Mouse (Mus musculus): ENCODE measurements at regions not wholly inside any gene's neighbourhood (a gene's known extent, or its start where the extent isn't known, plus 50 kb on each side); places are given as distances from the start of the nearest gene placed in this dataset.

DNA sequence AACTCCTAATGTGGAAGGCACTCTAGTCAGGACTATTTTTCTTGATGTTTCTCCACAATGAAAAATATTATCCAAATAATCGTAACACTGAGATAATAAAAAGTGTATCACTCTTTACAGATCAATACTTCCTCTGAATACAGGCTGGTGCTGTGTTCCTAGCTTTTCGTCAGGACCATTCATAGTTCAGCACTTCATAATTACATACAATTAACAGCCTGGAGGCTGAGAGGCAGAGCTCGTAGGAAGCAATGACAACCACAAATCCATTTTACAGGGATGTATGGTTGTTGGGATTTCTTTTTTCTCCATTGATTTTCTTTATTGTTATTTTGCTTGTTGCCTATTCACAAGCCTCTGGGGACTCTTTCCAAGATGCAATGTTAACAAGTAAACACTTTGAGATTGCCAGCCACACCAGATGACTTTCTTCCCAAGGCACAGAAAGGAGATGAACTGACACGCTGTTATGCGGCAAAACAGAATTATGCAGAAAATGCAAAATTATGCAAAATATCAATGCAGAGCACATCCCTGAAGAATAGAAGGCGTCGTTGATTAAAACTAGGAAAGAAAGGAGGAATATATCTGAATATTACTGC is 142.2 kb downstream of the Rps29 start:
- TF ChIP-seq CTCF (IDR thresholded peaks at IDR 0.05; ENCODE audit: insufficient read depth, low read depth, low read length) (no peak), POLR2A (IDR thresholded peaks at IDR 0.05; ENCODE audit: insufficient read depth, low read depth, low read length) (no peak)
- 48% methylated on average over 7 of the region's 7 CpGs for WGBS
- Histone ChIP-seq H3K4me3 (ENCODE audit: insufficient read depth, low read depth, low read length) (no peak overlapping the region), H3K4me1 (ENCODE audit: control insufficient read depth, insufficient read depth, low read length) (no peaks in the 10 kb centered on the region), H3K27ac (ENCODE audit: insufficient read depth, low read depth, low read length) (no peak overlapping the region)

DNA sequence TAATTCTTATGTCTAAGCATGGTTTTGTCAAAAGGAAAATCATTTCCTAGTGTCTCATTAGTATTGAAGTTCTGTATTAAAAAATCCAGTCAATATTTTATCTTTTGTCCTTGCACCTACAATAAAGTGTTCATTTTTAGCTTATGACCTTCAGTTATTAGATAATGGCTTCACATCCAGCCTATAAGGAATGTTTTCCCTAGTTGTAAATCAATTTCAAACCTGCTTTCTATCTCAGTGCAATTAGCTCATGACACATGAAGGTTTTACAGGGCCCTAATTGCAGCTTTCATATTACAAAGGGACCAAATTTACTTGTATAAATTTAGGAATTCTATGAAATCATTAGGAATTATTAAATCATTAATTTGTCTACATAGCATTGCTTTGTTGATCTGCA is 153.8 kb downstream of the Rps29 start:
- Histone ChIP-seq H3K4me1 (ENCODE audit: control insufficient read depth, insufficient read depth, low read length) (no peaks in the 10 kb centered on the region), H3K4me3 (ENCODE audit: insufficient read depth, low read depth, low read length) (no peak overlapping the region), H3K27ac (ENCODE audit: insufficient read depth, low read depth, low read length) (no peak overlapping the region)
- no peak for TF ChIP-seq POLR2A (IDR thresholded peaks at IDR 0.05; ENCODE audit: insufficient read depth, low read depth, low read length)
- TF ChIP-seq CTCF (IDR thresholded peaks at IDR 0.05; ENCODE audit: insufficient read depth, low read depth, low read length) = no peak

DNA sequence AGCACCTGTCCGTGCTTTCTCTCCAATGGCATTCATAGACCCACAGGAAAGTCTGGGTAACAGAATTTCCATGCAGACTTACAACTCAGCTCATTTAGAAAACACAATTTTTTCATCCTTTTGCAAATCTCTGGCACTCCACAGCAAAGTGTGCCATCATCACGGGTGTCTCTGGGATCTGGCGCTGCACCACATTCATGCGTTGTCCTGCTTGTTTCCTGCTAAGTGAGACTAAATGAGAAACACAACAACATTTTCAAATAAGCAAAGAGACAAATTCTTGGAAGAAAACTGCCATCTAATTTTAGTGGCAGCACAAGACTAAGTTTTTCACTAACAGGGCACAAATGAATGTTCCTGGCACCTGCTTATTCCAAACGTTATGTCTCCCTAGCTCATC is 156.9 kb downstream of the Rps29 start:
- 83% methylated on average over 5 of the region's 5 CpGs for WGBS
- H3K27ac ChIP-seq (ENCODE audit: insufficient read depth, low read depth, low read length) = no peak overlapping the region

DNA sequence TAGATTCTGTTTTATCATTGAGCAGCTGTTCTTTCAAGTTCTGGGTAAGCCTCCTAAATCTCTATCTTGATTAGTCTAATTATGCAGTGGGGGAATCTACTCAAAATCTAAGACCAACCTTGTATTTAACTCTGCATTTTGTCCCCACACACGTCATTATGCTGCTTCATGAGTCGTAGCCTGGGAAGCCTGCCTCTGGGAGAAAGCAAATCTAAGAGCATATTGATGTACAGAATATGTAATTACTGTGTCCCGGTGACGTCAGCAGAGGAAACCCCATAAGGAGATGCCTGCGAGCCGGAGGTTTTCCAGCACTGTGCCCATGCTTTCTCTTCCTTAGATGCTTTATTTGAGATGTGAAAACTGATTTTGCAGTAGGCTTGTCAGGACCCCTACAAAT is 161.7 kb downstream of the Rps29 start:
- no peak overlapping the region for H3K27ac ChIP-seq (ENCODE audit: insufficient read depth, low read depth, low read length)
- TF ChIP-seq POLR2A (IDR thresholded peaks at IDR 0.05; ENCODE audit: insufficient read depth, low read depth, low read length) (no peak), CTCF (IDR thresholded peaks at IDR 0.05; ENCODE audit: insufficient read depth, low read depth, low read length) (no peak)
- WGBS = 26% methylated on average over 6 of the region's 6 CpGs
- no peak overlapping the region for H3K4me3 ChIP-seq (ENCODE audit: insufficient read depth, low read depth, low read length)
- peaks cover 3% of the 10 kb centered on the region for H3K4me1 ChIP-seq (ENCODE audit: control insufficient read depth, insufficient read depth, low read length)

More for the DNA sequence above, 156.9 kb downstream of the Rps29 start:
- no peaks in the 10 kb centered on the region for H3K4me1 ChIP-seq (ENCODE audit: control insufficient read depth, insufficient read depth, low read length)
- TF ChIP-seq CTCF (IDR thresholded peaks at IDR 0.05; ENCODE audit: insufficient read depth, low read depth, low read length) = no peak
- no peak overlapping the region for H3K4me3 ChIP-seq (ENCODE audit: insufficient read depth, low read depth, low read length)

DNA sequence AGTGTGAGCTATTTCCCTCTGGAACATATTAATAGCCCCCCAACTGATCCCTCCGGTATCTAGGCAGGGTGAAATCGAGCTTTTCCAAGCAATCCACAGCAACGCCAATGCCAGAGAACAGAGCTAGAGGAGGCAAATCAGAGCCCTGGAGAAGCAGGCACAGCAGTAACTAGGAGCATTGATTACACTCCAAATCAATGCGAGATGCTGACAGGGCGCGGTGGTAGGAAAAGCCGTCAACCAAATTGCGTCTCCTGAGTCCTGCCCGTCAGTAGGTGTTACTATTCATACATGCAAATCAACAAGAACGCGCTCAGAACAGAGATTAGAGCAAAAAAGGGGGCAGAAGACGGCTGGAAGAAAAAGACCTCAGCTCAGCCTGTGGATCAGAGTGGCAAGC is 162.2 kb downstream of the Rps29 start:
- Histone ChIP-seq H3K4me3 (ENCODE audit: insufficient read depth, low read depth, low read length) (peak overlapping the region; percentile 18; the same call in 1 of the 2 replicates), H3K27ac (ENCODE audit: insufficient read depth, low read depth, low read length) (no peak overlapping the region), H3K4me1 (ENCODE audit: control insufficient read depth, insufficient read depth, low read length) (peaks cover 3% of the 10 kb centered on the region)
- 9% methylated on average over 12 of the region's 12 CpGs for WGBS
- TF ChIP-seq POLR2A (IDR thresholded peaks at IDR 0.05; ENCODE audit: insufficient read depth, low read depth, low read length) = no peak
- TF ChIP-seq CTCF (IDR thresholded peaks at IDR 0.05; ENCODE audit: insufficient read depth, low read depth, low read length) = no peak

DNA sequence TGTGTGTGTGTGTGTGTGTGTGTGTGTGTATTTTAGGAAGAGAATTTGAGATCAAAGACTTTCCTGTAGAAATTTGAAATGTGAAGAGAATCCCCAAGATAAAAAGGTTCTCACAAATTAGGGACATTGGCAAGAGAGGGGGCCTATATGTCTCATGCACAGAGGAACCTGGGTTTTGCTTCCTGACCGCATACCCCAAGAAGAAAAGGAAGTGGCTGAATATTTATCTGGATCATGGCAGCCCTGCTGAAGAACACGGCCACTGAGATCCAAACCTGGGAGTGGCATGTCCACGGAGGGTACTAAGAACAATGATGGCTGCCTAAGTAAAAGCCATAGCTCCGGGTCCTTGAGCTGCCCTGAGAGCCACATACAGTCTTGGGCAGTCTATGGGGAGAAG is 178.3 kb downstream of the Rps29 start:
- whole genome bisulfite sequencing = 94% methylated on average over 4 of the region's 4 CpGs
- Histone ChIP-seq H3K27ac (ENCODE audit: insufficient read depth, low read depth, low read length) (no peak overlapping the region), H3K4me1 (ENCODE audit: control insufficient read depth, insufficient read depth, low read length) (peaks cover 2% of the 10 kb centered on the region; the same call in 1 of the 2 replicates), H3K4me3 (ENCODE audit: insufficient read depth, low read depth, low read length) (no peak overlapping the region)
- TF ChIP-seq POLR2A (IDR thresholded peaks at IDR 0.05; ENCODE audit: insufficient read depth, low read depth, low read length) = no peak
- TF ChIP-seq CTCF (IDR thresholded peaks at IDR 0.05; ENCODE audit: insufficient read depth, low read depth, low read length) = no peak

DNA sequence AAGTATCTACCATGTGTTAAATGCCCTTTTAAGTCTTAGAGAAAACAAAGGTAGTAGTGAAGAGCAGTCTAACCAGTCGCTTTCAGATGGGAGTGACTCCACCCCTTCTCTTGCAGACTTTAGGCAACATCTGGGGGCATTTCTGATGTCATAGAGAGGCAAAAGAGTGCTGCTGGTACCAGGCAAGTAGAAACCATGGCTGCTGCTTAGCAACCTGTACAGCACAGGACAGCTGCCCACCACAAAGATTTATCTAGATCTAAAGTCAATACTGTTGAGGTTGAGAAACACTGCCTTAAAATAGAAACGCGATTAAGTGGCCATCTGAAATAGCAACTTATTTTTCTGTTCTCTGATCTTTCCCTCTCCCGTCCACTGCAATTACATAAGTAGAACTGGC is 178.8 kb downstream of the Rps29 start:
- H3K4me3 ChIP-seq (ENCODE audit: insufficient read depth, low read depth, low read length) = no peak overlapping the region
- peaks cover 2% of the 10 kb centered on the region; the same call in 1 of the 2 replicates for H3K4me1 ChIP-seq (ENCODE audit: control insufficient read depth, insufficient read depth, low read length)
- no peak overlapping the region for H3K27ac ChIP-seq (ENCODE audit: insufficient read depth, low read depth, low read length)
- WGBS = 72% methylated on average over 4 of the region's 4 CpGs
- TF ChIP-seq CTCF (IDR thresholded peaks at IDR 0.05; ENCODE audit: insufficient read depth, low read depth, low read length) (no peak), POLR2A (IDR thresholded peaks at IDR 0.05; ENCODE audit: insufficient read depth, low read depth, low read length) (no peak)

DNA sequence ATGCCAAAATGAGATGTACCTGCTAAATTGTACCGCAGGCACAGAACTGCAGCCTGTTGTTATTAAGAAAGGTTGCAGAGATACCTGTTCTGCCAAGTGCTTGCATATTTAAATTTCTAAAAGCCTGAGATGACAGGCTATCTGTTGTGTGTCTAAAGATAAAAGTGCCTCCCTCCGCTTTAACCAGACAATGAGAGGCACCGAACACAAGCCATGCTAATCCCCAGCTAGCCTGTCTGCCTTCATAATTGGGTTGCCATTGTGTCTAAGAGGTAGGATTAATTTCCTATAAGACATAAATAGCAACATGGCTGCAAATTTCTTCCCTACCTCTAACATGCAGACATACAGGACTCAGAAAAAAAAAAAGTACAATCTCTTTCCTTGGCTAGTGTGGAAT is 179.8 kb downstream of the Rps29 start:
- H3K4me1 ChIP-seq (ENCODE audit: control insufficient read depth, insufficient read depth, low read length) = peaks cover 2% of the 10 kb centered on the region; the same call in 1 of the 2 replicates
- WGBS = 85% methylated on average over 3 of the region's 3 CpGs
- H3K4me3 ChIP-seq (ENCODE audit: insufficient read depth, low read depth, low read length) = no peak overlapping the region
- no peak overlapping the region for H3K27ac ChIP-seq (ENCODE audit: insufficient read depth, low read depth, low read length)
- no peak for TF ChIP-seq POLR2A (IDR thresholded peaks at IDR 0.05; ENCODE audit: insufficient read depth, low read depth, low read length)
- TF ChIP-seq CTCF (IDR thresholded peaks at IDR 0.05; ENCODE audit: insufficient read depth, low read depth, low read length) = no peak

DNA sequence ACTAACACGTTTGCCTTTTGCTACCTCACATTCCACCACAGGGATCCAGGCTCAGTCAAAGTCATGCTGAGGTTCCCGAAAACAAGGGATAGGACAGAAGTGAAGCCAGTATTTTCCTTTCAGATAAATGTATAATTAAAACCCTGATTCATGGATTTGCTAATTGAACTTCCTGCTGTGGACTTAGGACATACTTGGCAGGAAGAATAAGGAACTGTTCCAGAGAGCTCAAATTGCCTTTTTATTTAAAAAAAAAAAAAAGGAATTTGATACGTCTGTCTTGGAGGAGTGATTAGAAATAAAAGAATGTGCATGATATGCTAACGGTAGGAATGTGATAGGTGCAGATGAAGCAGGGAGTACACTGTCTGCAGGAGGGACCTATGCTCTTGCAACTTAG is 181.7 kb downstream of the Rps29 start:
- TF ChIP-seq POLR2A (IDR thresholded peaks at IDR 0.05; ENCODE audit: insufficient read depth, low read depth, low read length) (no peak), CTCF (IDR thresholded peaks at IDR 0.05; ENCODE audit: insufficient read depth, low read depth, low read length) (no peak)
- 22% methylated on average over 4 of the region's 4 CpGs for WGBS
- peaks cover 2% of the 10 kb centered on the region; the same call in 1 of the 2 replicates for H3K4me1 ChIP-seq (ENCODE audit: control insufficient read depth, insufficient read depth, low read length)
- no peak overlapping the region for H3K27ac ChIP-seq (ENCODE audit: insufficient read depth, low read depth, low read length)
- H3K4me3 ChIP-seq (ENCODE audit: insufficient read depth, low read depth, low read length) = no peak overlapping the region

DNA sequence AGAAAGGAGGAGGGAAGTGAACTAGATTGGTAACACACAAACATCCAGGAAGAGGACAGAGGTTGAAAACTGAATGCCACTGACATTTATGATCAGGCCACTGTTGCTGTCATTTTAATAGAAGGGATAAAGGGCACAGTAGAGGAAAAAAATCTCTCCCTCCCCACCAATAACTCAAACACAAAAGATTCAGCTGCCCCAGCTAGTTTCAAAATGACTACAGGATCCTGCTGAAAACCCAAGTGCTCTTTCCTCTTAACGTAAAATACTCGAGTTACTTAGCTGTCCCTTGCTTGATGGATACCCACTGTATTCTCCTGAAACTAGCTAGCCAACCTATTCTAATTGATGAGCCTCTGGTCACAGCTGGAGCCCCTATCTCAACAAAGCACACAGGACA is 211.7 kb downstream of the Rps29 start:
- TF ChIP-seq CTCF (IDR thresholded peaks at IDR 0.05; ENCODE audit: insufficient read depth, low read depth, low read length) (no peak), POLR2A (IDR thresholded peaks at IDR 0.05; ENCODE audit: insufficient read depth, low read depth, low read length) (no peak)
- no peak overlapping the region for H3K4me3 ChIP-seq (ENCODE audit: insufficient read depth, low read depth, low read length)
- H3K27ac ChIP-seq (ENCODE audit: insufficient read depth, low read depth, low read length) = no peak overlapping the region
- WGBS = 93% methylated on average over 2 of the region's 2 CpGs
- H3K4me1 ChIP-seq (ENCODE audit: control insufficient read depth, insufficient read depth, low read length) = no peaks in the 10 kb centered on the region
